Mouse (Mus musculus) cortical plate, adult 2 months (tissue): ENCODE results near the gene Nos1.

ENCODE experiments used
- CTCF ChIP-seq: fragments of 200-500 bp; IDR thresholded peaks from 2 replicates; pipeline ENCODE4 v1.5.1; 2011; ENCODE audit warnings: mild to moderate bottlenecking, control low read depth, low read length; ENCODE audit not compliant: insufficient read depth; ENCODE audit errors: extremely low read depth
- POLR2A ChIP-seq: fragments of 200-500 bp; IDR thresholded peaks from 2 replicates; pipeline ENCODE4 v1.6.1; 2011; ENCODE audit warnings: mild to moderate bottlenecking, low read length, control low read depth; ENCODE audit not compliant: insufficient read depth; ENCODE audit errors: extremely low read depth

DNA sequence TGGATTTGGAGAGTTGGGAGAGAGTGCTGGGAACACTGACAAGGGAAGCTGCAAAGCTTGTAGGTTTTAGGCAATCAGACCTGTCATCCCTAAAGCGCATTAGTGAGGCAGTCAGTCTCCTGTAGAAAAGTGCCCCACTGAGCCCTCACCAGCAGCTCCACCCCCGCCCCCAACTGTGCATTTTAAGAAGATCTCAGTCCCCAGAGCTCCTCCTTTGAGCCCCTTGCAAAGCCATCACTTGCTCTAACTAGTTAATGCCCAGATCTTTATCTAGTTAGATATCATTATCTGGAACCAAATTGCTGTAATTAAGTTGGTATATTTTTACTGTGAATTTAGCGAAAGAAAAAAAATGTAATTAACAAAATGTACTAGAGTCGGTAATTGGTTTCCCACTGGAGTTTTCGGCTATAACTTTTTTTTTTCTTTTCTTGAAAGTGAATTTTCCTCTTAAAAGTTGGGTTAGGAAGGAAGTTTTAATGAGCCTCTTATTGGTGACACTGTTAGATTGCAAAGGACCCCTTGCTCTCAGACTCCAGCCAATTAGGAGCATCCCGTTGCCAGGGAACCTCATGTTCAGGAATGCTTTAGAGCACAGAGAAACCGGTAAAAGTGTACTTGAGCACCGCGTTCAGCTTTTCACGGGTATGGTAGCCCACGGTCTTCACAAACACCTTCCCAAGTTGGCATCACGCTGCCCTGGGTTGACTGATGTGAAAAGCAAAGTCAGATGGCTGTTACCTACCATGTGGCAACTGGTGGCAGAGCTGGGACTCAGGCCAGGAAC is 22.9 kb upstream of the Nos1 start:
- no peak for TF ChIP-seq CTCF
- TF ChIP-seq POLR2A, result no peak
